Mouse (Mus musculus) small intestine, adult 2 months (tissue): ENCODE measurements at regions not wholly inside any gene's neighbourhood (a gene's known extent, or its start where the extent isn't known, plus 50 kb on each side); places are given as distances from the start of the nearest gene placed in this dataset.
A peak's percentile ranks its signal among the peaks of the same experiment; 100 is the strongest.
"Not testable (repeated sequence)": the region's sequence is repeated elsewhere in the genome, so short reads cannot be mapped to it uniquely, and the experiment has no call there.

Experiments
- H3K27ac ChIP-seq: fragments of 200-500 bp; 2 replicates; pipeline ENCODE4 v1.5.1; 2012; ENCODE audit warnings: low read depth, low read length, control low read depth, inconsistent platforms; ENCODE audit not compliant: insufficient read depth
- H3K27me3 ChIP-seq: fragments of 200-500 bp; 2 replicates; pipeline ENCODE4 v1.6.1; 2012; ENCODE audit warnings: mild to moderate bottlenecking, moderate library complexity, low read length, inconsistent platforms; ENCODE audit not compliant: control insufficient read depth, insufficient read depth
- H3K36me3 ChIP-seq: fragments of 200-500 bp; 2 replicates; pipeline ENCODE4 v1.6.1; 2012; ENCODE audit warnings: mild to moderate bottlenecking, low read length, control low read depth, inconsistent platforms; ENCODE audit not compliant: control insufficient read depth, insufficient read depth
- H3K4me1 ChIP-seq: fragments of 200-500 bp; 2 replicates; pipeline ENCODE4 v1.6.1; 2012; ENCODE audit warnings: low read length, inconsistent platforms, mixed read lengths; ENCODE audit not compliant: control insufficient read depth, insufficient read depth, insufficient read length
- H3K4me3 ChIP-seq: fragments of 200-500 bp; 2 replicates; pipeline ENCODE4 v1.5.1; 2012; ENCODE audit warnings: low read depth, mild to moderate bottlenecking, control low read depth, inconsistent platforms, low read length, moderate library complexity
- CTCF ChIP-seq: fragments of 200-500 bp; IDR thresholded peaks from 2 replicates; pipeline ENCODE4 v1.5.1; 2012; ENCODE audit warnings: low read depth, mild to moderate bottlenecking, control low read depth, inconsistent platforms, low read length, moderate library complexity, mixed read lengths; ENCODE audit not compliant: insufficient replicate concordance, insufficient read length; ENCODE audit errors: extremely low read depth
- POLR2A ChIP-seq: fragments of 200-500 bp; IDR thresholded peaks from 2 replicates; pipeline ENCODE4 v1.6.1; 2012; ENCODE audit warnings: low read depth, mild to moderate bottlenecking, control low read depth, inconsistent platforms, low read length, moderate library complexity
- WGBS: fragments of 180-500 bp; shearing (Covaris S2); methylation state at CpG from one replicate; pipeline ENCODE4 v1.1.7; 2018; 5-methylcytosine and 5-hydroxymethylcytosine counted together

- H3K4me1 ChIP-seq: no peaks in the 10 kb centered on the region
- 14% methylated on average over 12 of the region's 12 CpGs for WGBS
- no peak overlapping the region for H3K4me3 ChIP-seq
- peak; percentile 81 for TF ChIP-seq CTCF
- TF ChIP-seq POLR2A: no peak
- H3K27me3 ChIP-seq: no peaks in the 10 kb centered on the region
- H3K27ac ChIP-seq: no peak overlapping the region
- no peaks in the 10 kb centered on the region for H3K36me3 ChIP-seq
These were observed 54.0 kb upstream of the Pax1 start for GRCm38 (mm10) chr2:147307488-147308386.

- H3K4me3 ChIP-seq: no peak overlapping the region
- WGBS: 22% methylated on average over 6 of the region's 6 CpGs
- no peaks in the 10 kb centered on the region for H3K4me1 ChIP-seq
- H3K27ac ChIP-seq: no peak overlapping the region
- H3K36me3 ChIP-seq: no peaks in the 10 kb centered on the region
- TF ChIP-seq POLR2A (no peak), CTCF (no peak)
- H3K27me3 ChIP-seq: no peaks in the 10 kb centered on the region
These were observed 55.0 kb upstream of the Pax1 start for GRCm38 (mm10) chr2:147306728-147307127.

- H3K36me3 ChIP-seq: no peaks in the 10 kb centered on the region
- 14% methylated on average over 5 of the region's 5 CpGs for WGBS
- no peak overlapping the region for H3K27ac ChIP-seq
- TF ChIP-seq CTCF (peak; percentile 16; the same call in 1 of the 2 replicates), POLR2A (no peak)
- no peaks in the 10 kb centered on the region for H3K27me3 ChIP-seq
- H3K4me1 ChIP-seq: no peaks in the 10 kb centered on the region
- H3K4me3 ChIP-seq: no peak overlapping the region
These were observed 56.5 kb upstream of the Pax1 start for GRCm38 (mm10) chr2:147305262-147305661.

GRCm38 (mm10) chr2:147300503-147300902 lies 61.2 kb upstream of the Pax1 start:
- Histone ChIP-seq H3K27me3 (no peaks in the 10 kb centered on the region), H3K27ac (no peak overlapping the region), H3K4me1 (no peaks in the 10 kb centered on the region), H3K4me3 (no peak overlapping the region), H3K36me3 (no peaks in the 10 kb centered on the region)
- TF ChIP-seq POLR2A: no peak
- no peak for TF ChIP-seq CTCF
- WGBS: 92% methylated on average over 1 of the region's 1 CpGs

- TF ChIP-seq POLR2A (no peak), CTCF (no peak)
- H3K4me3 ChIP-seq: no peak overlapping the region
- H3K36me3 ChIP-seq: no peaks in the 10 kb centered on the region
- no peak overlapping the region for H3K27ac ChIP-seq
- no peaks in the 10 kb centered on the region for H3K27me3 ChIP-seq
- H3K4me1 ChIP-seq: no peaks in the 10 kb centered on the region
- 68% methylated on average over 3 of the region's 3 CpGs for WGBS
These were observed 62.4 kb upstream of the Pax1 start for GRCm38 (mm10) chr2:147299359-147299758.

- H3K36me3 ChIP-seq: no peaks in the 10 kb centered on the region
- WGBS: 56% methylated on average over 7 of the region's 7 CpGs
- no peak overlapping the region for H3K27ac ChIP-seq
These were observed 63.2 kb upstream of the Pax1 start for GRCm38 (mm10) chr2:147298499-147298896.

GRCm38 (mm10) chr2:147297876-147298498 lies 63.7 kb upstream of the Pax1 start:
- TF ChIP-seq POLR2A: no peak
- TF ChIP-seq CTCF: no peak
- WGBS: 83% methylated on average over 11 of the region's 11 CpGs
- H3K27ac ChIP-seq: no peak overlapping the region

More at GRCm38 (mm10) chr2:147298499-147298896, 63.2 kb upstream of the Pax1 start:
- Histone ChIP-seq H3K4me1 (no peaks in the 10 kb centered on the region), H3K4me3 (no peak overlapping the region), H3K27me3 (no peaks in the 10 kb centered on the region)
- TF ChIP-seq CTCF: no peak
- TF ChIP-seq POLR2A: no peak

GRCm38 (mm10) chr2:147294926-147295325 lies 66.8 kb upstream of the Pax1 start:
- not testable (repeated sequence) for H3K27me3 ChIP-seq, H3K36me3 ChIP-seq, H3K4me1 ChIP-seq, H3K27ac ChIP-seq, H3K4me3 ChIP-seq
- 86% methylated on average over 2 of the region's 2 CpGs for WGBS

More at GRCm38 (mm10) chr2:147297876-147298498, 63.7 kb upstream of the Pax1 start:
- no peaks in the 10 kb centered on the region for H3K36me3 ChIP-seq
- no peak overlapping the region for H3K4me3 ChIP-seq
- H3K4me1 ChIP-seq: no peaks in the 10 kb centered on the region
- no peaks in the 10 kb centered on the region for H3K27me3 ChIP-seq
